Mouse (Mus musculus): ENCODE measurements at regions not wholly inside any gene's neighbourhood (a gene's known extent, or its start where the extent isn't known, plus 50 kb on each side); places are given as distances from the start of the nearest gene placed in this dataset.

DNA sequence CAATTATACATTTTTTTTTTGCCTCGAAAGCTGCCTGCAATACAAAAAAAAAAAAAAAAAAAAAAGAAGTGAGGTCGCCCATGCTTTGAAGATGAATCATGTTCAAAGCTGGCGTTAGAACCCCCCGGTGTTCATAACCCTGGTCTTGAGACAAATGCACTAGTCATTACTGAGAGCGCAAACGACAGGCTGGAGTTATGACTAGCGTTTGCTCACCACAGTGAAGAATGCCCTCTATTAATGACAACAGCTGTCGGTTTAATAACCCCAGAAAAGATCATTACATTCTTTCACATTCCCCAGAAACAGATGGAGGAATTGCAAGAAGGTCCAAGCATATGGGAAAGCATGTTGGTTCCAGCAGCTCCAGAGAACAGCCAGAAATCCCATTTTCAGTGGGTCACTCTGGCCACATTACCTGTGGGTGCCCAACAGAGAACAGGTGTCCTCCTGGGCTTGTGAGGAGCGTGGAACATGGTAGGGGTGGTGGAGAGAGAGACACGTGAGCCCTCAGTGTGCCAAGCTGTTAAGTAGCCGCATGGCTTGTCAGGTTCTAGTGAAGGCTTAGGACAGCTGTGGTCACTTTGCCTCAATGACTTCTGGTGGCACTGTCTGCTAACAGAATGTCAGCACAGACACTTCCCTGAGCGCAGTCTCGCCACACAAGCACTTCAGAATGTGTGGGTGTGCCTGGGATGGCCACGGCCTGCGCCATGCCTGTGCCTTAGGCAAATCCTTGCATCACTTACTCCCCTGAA lies 60.4 kb downstream of the Aipl1 start:
- intact Hi-C loops (cut with DNase I) = no loop called here
- DNase-seq (ENCODE audit: low spot score in 2 of 2) = no peak

DNA sequence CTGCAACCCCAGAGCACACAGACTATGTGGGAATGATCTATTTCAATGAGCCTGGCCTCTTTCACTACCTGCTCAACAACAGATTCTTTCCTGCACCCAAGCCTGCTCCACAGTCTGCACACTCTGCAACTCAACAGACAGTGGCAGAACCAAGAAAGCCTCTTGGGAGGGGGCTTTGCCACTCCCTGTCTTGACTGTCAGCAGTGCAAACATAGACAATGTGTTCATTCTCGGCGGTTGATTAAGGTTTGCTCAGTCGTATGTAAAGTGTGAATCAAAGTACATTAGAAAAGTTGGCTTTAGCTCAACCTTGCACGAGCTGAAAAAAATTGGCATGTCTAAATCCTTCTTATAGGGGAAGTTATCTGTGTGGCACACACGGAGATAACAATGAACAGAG lies 66.0 kb downstream of the Aipl1 start:
- DNase-seq (ENCODE audit: low spot score in 2 of 2) = no peak
- intact Hi-C loops (cut with DNase I) = no loop called here

DNA sequence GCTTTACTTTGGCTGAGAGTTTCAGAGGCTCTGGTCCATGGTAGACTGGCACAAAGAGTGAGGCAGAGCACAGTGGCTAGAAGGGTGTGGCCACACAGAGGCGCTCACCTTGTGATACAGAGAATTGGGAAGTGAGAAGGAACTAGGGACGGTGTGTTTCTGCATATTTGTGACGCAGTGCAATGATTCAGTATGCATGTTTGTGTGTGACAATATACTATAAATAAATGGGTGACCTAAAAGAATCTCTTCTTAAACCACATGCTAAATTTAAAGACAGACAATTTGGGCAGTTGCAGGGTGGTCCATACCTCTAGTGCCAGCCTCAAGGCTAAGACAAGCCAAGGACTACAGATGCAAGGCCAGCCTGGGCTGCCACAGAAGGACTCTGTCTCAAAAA lies 75.0 kb downstream of the Aipl1 start:
- intact Hi-C loops (cut with DNase I) = no loop called here

DNA sequence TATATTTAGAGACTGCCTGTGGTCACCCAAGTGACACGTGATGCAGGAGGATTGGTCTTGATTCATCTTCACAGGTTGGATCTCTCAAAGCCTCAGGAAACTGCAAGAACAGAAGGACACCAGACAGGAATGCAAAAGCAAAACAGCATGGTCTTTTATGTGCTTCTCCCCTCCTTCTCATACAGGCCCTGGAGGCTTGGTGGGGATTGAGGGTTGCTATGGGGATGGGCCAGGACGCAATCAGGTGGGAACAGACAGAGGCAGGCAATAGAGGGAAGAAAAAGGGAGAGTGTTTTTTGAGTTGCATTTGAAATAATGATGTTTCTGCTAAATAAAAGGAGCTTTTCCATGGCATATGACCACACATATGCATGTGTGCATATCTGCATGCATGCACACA lies 84.8 kb downstream of the Aipl1 start:
- DNase-seq (ENCODE audit: low spot score in 2 of 2) = no peak
- intact Hi-C loops (cut with DNase I) = no loop called here

More for the DNA sequence above, 75.0 kb downstream of the Aipl1 start:
- no peak for DNase-seq (ENCODE audit: low spot score in 2 of 2)

DNA sequence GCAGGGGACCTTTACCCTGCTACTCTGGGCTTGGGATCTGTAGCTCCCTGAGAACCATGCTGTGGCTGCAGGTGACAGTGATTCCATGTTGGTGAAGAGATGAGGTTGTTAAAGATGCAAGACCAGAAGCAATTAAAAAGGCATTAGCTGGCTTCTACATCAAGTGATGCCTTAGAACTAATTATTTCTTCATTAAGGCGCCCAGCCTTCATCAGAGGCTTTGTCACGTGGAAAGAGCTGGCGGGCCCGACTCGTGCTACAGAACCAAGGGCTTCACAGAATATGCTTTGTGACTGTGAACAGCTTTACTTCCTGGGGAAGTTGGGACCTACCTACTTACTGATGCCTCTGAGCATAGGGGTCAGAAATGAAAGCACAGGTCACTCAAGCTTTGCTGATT lies 90.1 kb downstream of the Aipl1 start:
- no peak for DNase-seq (ENCODE audit: low spot score in 2 of 2)
- intact Hi-C loops (cut with DNase I) = loop anchor here (5.0 kb wide), 1 partner anchor 125 kb away; no protein-coding TSS in a partner anchor

DNA sequence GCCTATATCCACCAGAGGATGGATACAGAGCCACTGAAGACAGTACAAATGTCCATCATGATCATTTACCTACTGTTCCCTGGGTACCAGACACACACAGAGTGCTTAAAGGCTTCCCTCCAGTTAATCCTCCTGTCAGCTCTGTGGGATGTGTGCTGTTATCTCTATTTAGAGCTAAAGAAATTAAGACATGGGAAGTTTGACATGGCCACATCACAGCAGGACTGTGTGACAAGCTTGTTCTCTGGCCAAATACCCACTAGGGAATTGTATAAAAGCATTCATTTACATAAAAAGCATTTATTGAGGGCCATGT lies 92.3 kb downstream of the Aipl1 start:
- no peak for DNase-seq (ENCODE audit: low spot score in 2 of 2)
- intact Hi-C loops (cut with DNase I) = loop anchor here (5.0 kb wide), 1 partner anchor 123 kb away; no protein-coding TSS in a partner anchor

DNA sequence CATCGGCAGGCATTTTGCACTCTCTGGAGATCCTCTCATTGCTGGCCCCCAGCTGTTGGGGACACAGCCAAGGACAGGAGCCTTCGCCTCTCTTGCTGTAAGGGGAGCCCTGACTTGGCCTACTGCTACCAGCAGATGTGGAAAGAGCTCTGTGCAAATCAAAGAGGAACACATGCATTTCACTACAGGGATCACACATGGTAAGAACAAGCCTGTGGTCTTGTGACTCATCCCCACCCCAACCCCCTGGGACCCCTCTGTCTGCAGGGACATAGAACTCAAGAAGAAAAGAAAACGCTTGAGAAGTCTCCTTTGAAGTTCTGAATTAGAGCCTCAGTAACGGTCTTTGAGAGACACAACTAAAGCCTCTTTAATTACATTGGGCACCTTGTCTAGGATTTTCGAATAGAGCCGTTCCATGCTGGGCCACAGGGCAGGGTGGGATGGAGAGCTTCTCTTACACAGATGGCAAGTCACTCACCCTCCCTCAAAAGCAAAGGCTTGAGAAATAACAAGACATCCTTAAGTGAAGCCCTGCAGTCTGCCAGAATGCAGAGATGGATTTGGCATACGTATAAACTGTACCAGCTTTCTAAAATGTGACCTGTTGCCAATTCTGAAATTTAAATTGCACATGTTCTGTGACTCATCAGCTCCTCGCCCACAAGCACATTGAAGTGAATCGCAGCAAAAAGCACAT lies 92.8 kb downstream of the Aipl1 start:
- peak; percentile 68 to 94 for DNase-seq (ENCODE audit: low spot score in 2 of 2)
- intact Hi-C loops (cut with DNase I) = loop anchor here (5.0 kb wide), 2 partner anchors 122 to 292 kb away; no protein-coding TSS in a partner anchor

DNA sequence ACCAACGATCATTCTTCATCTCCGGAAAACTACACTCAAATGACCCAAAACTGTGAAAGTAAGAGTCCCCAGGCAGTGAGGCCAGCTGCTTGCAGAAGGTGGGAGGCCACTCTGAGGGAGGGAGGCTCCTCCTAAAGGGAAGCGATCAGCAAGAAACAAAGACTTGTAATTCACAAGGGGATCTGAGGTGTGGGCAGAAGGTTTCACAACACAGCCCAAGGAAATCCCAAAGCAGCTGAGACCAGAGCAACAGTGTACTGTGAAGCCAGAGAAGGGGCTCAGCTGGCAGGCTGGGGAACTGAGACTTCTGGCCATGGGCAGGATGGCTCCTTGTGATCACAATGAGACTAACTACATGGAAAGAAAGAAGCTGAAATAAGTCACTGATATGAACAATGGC lies 93.8 kb downstream of the Aipl1 start:
- DNase-seq (ENCODE audit: low spot score in 2 of 2) = no peak
- intact Hi-C loops (cut with DNase I) = loop anchor here (5.0 kb wide), 1 partner anchor 291 kb away; no protein-coding TSS in a partner anchor

DNA sequence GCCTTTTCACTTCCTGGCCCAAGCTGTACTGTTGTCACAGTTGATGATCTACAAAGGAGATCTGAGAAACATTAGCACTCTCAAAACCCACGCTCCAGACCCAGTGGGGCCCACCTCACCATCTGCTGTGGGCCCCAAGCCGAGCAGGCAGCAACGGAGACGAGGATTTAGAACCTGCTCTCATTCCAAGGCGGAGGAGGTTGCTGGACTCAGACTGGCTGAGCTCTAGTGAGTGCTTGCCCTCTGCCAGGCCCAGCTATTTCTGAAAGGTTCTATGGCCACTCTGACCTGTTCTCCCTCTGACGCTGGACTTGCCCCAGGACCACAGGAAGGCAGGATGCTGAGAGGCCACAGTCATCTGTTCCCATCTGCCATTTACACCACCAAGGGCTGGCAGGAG lies 98.2 kb downstream of the Aipl1 start:
- intact Hi-C loops (cut with DNase I) = loop anchor here (1.0 kb wide), 1 partner anchor 37 kb away; no protein-coding TSS in a partner anchor
- DNase-seq (ENCODE audit: low spot score in 2 of 2) = peak; percentile 46 to 90

DNA sequence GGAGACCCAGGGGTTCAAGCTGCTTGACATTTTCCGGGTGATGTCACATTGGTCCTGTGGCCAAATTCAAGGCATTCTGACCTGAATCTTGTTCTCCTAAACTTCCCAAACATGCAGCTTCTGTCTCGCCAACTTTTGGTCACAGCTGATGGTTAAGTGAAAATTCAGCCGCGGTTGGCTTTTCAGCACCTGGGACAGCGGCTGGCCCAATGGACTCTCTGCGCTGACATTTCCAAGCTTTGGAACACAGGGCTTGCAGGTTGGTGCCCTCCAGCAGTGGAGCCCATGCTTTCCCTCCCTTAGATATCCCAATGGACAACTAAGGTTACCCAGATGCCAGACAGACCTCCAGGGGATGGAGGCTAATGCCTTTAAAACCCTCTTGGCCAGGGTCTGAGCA lies 100.2 kb downstream of the Aipl1 start:
- intact Hi-C loops (cut with DNase I) = no loop called here

DNA sequence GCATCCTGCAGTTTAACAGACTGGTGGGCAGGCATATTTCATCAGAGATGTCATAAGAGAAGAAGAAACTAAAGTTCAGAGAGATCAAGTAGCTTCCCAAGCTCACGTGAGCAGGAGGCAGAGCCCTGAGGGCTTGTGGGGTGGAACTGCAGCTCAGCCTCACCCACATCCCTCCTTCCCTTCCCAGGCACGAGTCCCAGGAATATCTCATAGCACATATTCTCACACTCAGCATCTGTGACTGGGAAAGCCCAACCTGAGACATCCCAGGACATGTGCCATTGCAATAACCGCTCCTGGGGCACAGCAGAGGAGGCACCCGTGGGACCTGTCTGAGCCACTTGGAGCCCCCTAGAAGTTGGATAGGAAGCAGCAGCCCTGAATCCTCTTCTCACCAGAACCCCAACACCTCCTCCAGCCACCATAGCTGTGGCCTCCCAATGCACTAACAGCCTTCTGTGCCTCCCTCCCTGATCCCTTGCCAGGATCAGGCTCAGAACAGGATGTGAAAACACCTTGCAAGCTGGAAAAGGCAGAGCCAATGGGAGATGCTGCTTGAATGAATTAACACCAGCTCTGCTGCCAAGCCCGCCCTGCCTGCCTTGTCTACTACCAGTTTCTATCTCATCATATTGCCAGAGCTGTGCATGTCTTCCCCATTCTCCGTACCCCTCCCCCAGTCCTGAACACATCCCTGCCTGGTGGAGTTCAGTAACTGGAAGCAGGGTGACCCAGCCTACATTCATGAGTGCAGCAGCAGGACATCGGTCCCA lies 107.4 kb downstream of the Aipl1 start:
- DNase-seq (ENCODE audit: low spot score in 2 of 2) = peak; percentile 38 to 84
- intact Hi-C loops (cut with DNase I) = no loop called here

More for the DNA sequence above, 100.2 kb downstream of the Aipl1 start:
- no peak for DNase-seq (ENCODE audit: low spot score in 2 of 2)

DNA sequence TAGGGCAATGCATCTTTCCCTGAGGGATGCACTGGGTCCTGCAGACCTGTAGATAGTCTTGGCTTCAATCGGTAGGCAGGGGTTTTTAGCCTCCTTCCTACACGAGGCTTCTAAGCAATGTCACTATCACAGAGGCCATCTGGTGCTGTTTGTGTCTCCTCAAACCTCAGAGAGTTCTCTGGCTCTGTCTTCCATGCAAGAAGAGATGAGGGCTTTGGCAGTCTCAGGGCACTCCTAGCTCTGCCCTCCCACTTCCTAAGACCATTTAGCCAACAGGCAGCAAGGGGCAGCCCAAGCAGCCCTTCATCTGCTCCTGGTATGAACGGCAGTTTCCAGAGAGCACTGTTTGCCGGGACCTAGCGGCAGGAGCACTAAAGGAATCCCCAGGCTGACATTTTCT lies 122.6 kb downstream of the Aipl1 start:
- intact Hi-C loops (cut with DNase I) = no loop called here
- no peak for DNase-seq (ENCODE audit: low spot score in 2 of 2)

DNA sequence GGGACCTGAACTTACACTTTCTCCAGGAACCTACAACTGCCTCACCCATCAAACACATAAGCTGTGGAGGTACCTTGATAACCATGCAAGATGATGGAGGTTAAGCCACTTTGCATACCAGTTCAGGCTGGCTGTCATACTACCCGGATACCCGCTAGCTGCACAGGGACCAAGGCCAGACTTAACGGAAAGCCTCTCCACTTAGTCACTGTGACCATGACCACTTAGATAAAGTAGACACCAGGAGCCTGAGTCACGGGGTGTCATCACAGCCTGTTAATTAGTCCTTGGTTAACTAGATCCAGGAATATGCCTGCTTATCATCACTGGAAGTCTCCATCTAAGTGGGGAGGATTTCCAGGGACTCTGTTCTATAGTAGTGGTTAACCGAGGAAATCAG lies 124.7 kb downstream of the Aipl1 start:
- DNase-seq (ENCODE audit: low spot score in 2 of 2) = no peak
- intact Hi-C loops (cut with DNase I) = no loop called here

DNA sequence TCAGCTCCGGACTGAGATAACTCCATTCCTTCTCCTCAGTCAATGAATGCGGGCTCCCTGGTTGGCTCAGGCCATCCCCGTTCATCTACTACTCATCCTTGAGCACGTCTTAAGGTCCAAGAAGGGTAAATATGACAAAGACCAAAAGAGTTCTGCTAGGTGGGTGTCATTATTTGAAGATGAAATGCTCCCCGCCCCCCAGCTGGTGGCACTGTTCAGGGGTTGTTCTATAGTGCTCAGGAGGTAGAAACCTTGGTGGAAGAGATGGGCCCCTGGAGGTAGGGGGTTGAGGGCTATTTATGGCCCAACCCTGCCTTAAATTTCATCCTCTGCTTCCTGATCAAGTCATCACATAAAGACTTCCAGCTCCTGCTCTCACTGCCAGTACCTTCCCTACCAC lies 126.0 kb downstream of the Aipl1 start:
- intact Hi-C loops (cut with DNase I) = no loop called here
- DNase-seq (ENCODE audit: low spot score in 2 of 2) = no peak

DNA sequence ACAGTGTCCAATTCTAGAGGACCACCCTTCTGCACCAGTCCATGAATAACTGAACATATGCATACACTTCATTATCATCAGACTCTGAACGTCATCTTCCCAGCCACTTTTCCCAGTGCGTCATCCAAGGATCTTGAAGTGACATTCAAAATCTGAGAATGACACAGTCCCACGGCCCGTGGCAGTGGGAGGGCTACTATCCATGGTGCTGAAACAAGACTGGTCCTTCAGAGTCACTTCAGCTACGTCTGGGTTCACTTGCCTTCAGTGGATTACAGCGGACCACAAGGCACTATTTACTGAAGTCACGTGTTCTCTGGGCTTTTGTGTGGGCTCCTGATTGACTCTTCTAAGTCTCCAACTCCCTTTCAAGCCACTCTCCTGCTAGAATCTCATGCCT lies 128.7 kb downstream of the Aipl1 start:
- no peak for DNase-seq (ENCODE audit: low spot score in 2 of 2)
- intact Hi-C loops (cut with DNase I) = no loop called here

DNA sequence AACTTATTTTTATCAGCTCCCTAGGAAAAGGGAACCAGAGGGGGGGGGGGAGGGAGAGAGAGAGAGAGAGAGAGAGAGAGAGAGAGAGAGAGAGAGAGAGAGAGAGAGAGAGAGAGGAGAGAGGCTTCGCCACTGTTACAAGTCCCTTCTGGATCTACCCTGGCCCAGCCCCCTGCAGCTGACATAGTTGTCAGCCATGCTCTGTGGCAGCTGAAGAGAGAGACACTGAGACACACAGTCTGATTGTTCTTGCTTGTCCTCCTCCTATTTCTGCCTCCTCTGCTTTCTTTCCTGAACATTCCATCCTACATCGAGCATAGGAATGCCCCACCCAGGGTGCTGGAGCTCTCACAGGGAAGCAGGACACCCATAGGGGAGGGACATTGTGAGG lies 134.3 kb downstream of the Aipl1 start:
- intact Hi-C loops (cut with DNase I) = no loop called here
- DNase-seq (ENCODE audit: low spot score in 2 of 2) = no peak

DNA sequence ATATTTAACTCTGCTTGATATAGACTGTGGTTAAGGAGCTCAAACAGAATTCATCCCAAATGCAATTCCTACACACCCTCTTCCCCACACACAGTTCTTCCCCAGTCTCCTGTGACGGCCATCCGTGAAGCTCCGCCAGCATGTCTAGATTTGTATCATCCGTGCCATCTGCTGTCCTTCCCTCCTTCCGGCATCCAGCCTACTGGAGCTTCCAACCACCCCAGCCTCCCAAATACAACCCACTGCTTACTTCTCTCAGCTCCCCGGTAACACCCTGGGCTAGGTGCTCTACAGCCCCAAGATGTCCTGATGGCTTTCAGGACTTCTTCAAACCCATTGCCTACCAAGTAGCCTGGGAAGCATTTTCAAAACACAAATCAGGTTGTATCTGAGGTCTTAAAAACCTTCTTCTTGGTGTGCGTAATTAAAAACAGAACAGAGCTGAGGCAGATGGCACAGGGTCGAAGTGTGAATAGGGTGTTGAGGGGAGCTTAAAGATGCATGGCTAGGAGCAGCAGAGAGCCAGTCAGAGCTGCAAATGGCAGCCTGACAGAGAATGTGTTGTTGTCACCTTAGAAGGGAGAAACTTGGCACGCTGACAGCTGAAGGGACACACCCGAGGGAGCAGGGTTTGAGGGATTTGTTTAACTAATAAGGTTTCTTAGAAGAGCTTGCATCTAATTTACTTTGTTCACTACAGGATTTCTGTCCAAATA lies 134.8 kb downstream of the Aipl1 start:
- intact Hi-C loops (cut with DNase I) = loop anchor here (1.0 kb wide), 1 partner anchor 37 kb away; no protein-coding TSS in a partner anchor
- DNase-seq (ENCODE audit: low spot score in 2 of 2) = peak; percentile 58 to 90

DNA sequence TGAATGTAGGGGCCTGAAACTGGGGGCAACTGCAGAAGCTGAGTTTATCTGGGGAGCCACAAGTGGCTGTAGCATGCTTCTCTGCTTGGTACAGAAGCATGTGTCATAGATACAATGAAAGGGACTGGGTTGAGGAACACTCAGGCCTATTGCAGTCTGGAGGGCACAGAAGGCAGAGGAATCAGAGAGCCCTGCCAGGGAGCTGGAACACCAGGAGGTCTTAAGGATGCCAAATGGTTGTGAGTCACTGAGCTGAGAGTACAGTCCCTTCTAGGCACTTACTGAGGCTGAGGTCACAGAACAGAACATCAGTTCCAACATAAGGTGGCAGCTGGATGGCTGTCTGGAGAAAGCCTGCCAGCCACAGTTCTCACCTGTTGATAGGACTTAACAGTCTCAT lies 136.5 kb downstream of the Aipl1 start:
- intact Hi-C loops (cut with DNase I) = no loop called here
- no peak for DNase-seq (ENCODE audit: low spot score in 2 of 2)

DNA sequence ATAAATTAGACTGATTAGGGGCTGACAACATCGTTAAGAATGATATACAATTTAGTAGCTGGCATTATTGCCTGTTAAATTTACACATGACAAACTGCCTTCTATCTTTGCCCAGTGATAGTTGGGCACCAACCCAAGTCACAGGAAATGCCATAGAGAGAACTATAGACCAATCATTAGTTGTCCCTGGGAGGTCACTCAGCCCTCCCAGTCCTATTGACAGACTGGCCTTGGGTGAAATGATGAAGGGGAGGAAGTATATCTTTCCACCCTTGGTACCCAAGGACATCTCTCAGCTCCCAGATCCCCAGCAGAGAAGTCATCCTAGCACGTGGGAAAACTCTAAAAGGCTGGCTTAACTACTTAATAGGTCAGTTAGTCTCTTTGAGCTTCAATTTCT lies 139.8 kb downstream of the Aipl1 start:
- no peak for DNase-seq (ENCODE audit: low spot score in 2 of 2)
- intact Hi-C loops (cut with DNase I) = no loop called here

DNA sequence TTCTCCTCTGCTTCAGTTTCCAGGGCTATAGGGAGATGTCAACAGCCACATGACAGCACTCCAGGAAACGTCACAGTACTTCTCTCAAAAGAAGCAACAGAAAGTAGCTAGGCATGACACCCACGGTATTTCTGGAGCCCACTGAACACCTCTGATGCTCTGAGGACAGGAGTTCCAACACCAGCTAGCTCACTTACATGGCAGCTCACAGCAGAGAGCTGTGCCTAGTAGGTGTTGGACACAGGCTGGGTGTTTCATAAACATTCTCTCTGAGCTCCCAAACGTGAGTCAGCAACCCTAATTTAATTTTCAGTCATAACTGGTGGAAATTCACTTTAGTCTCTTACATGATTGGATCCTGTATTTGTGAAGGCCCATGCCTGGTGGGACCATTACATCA lies 140.2 kb downstream of the Aipl1 start:
- peak; percentile 17 to 72 for DNase-seq (ENCODE audit: low spot score in 2 of 2)
- intact Hi-C loops (cut with DNase I) = no loop called here
